Mouse (Mus musculus): ENCODE measurements at regions not wholly inside any gene's neighbourhood (a gene's known extent, or its start where the extent isn't known, plus 50 kb on each side); places are given as distances from the start of the nearest gene placed in this dataset.

GRCm38 (mm10) chr8:103188720-103189498 lies 403.5 kb upstream of the Cdh11 start:
- intact Hi-C loops (cut with DNase I), result no loop called here
- Histone ChIP-seq H3K36me3 (ENCODE audit: control insufficient read depth, insufficient read depth, low read length) (no peaks in the 10 kb centered on the region), H3K79me2 (replicated peaks; ENCODE audit: control insufficient read depth, insufficient read depth, low read length) (no peaks in the 10 kb centered on the region), H3K9ac (ENCODE audit: low read depth, low read length) (no peak overlapping the region), H3K27ac (no peak overlapping the region), H3K27me3 (ENCODE audit: control insufficient read depth, insufficient read depth, low read length) (no peaks in the 10 kb centered on the region), H3K4me1 (ENCODE audit: control insufficient read depth, insufficient read depth, low read length) (no peaks in the 10 kb centered on the region), H3K4me3 (no peak overlapping the region)
- DNase-seq, result no peak
- no peak for TF ChIP-seq CTCF (IDR thresholded peaks at IDR 0.05)
- TF ChIP-seq POLR2A (IDR thresholded peaks at IDR 0.05; ENCODE audit: insufficient read depth, low read depth, low read length), result no peak
- TF ChIP-seq EP300 (IDR thresholded peaks at IDR 0.05; ENCODE audit: insufficient read depth, low read depth, low read length), result no peak
- 58% methylated on average over 8 of the region's 8 CpGs for WGBS

- TF ChIP-seq POLR2A (IDR thresholded peaks at IDR 0.05; ENCODE audit: insufficient read depth, low read depth, low read length), result no peak
- no peak for TF ChIP-seq EP300 (IDR thresholded peaks at IDR 0.05; ENCODE audit: insufficient read depth, low read depth, low read length)
- Histone ChIP-seq H3K27me3 (ENCODE audit: control insufficient read depth, insufficient read depth, low read length) (no peaks in the 10 kb centered on the region), H3K36me3 (ENCODE audit: control insufficient read depth, insufficient read depth, low read length) (no peaks in the 10 kb centered on the region), H3K4me3 (no peak overlapping the region), H3K4me1 (ENCODE audit: control insufficient read depth, insufficient read depth, low read length) (no peaks in the 10 kb centered on the region), H3K79me2 (replicated peaks; ENCODE audit: control insufficient read depth, insufficient read depth, low read length) (no peaks in the 10 kb centered on the region), H3K9ac (ENCODE audit: low read depth, low read length) (no peak overlapping the region), H3K27ac (no peak overlapping the region)
- 50% methylated on average over 3 of the region's 3 CpGs for WGBS
- no peak for DNase-seq
- intact Hi-C loops (cut with DNase I), result no loop called here
Observed at GRCm38 (mm10) chr8:103198251-103198650, 412.8 kb upstream of the Cdh11 start.

DNA sequence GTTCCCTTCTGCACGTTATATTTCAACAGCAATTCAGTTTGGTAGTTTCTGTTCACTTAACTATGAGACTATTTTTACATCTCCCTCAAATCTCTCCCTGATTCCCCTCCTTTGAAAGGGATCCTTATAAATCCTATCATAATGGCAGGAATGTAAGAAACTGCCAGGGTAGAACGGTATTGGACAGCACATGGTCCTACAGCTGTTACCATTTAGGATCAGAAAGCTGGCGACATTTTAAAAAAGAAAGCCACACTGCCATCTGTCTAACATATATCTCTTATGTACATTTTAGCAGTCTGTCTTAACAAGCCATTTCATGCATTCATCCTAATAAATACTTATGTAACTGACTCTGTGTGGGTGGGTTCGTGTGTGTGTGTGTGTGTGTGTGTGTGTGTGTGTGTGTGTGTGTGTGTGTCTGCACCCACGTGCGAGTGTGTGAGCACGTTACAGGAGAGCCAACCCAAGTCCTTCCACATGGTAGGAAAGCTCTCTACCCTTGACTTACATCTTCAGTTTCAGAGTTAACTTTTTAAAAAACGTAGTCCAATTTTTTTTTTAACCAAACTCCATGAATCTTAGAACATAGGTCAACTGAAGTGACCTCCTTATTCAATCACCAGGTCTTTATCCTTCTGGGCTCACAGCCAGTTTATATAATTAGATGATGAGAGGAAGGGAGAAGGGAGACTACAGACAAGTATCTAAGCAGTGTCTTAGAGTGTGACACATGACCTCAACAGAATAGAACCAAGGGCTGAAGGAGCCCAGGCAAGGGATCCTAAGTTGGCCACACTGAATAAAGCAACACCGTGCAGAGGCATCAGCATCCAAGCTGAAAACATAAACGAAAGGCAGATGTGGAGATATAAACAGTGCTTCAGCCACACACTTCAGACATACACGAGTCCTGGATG lies 414.5 kb upstream of the Cdh11 start:
- TF ChIP-seq EP300 (IDR thresholded peaks at IDR 0.05; ENCODE audit: insufficient read depth, low read depth, low read length) (no peak), POLR2A (IDR thresholded peaks at IDR 0.05; ENCODE audit: insufficient read depth, low read depth, low read length) (no peak), CTCF (IDR thresholded peaks at IDR 0.05) (no peak)
- H3K4me3 ChIP-seq, result no peak overlapping the region
- H3K4me1 ChIP-seq (ENCODE audit: control insufficient read depth, insufficient read depth, low read length), result no peaks in the 10 kb centered on the region
- no peaks in the 10 kb centered on the region for H3K36me3 ChIP-seq (ENCODE audit: control insufficient read depth, insufficient read depth, low read length)
- WGBS, result 65% methylated on average over 11 of the region's 11 CpGs
- no peak overlapping the region for H3K27ac ChIP-seq
- DNase-seq, result no peak
- no peaks in the 10 kb centered on the region for H3K79me2 ChIP-seq (replicated peaks; ENCODE audit: control insufficient read depth, insufficient read depth, low read length)
- no peaks in the 10 kb centered on the region for H3K27me3 ChIP-seq (ENCODE audit: control insufficient read depth, insufficient read depth, low read length)
- intact Hi-C loops (cut with DNase I), result no loop called here
- H3K9ac ChIP-seq (ENCODE audit: low read depth, low read length), result no peak overlapping the region

DNA sequence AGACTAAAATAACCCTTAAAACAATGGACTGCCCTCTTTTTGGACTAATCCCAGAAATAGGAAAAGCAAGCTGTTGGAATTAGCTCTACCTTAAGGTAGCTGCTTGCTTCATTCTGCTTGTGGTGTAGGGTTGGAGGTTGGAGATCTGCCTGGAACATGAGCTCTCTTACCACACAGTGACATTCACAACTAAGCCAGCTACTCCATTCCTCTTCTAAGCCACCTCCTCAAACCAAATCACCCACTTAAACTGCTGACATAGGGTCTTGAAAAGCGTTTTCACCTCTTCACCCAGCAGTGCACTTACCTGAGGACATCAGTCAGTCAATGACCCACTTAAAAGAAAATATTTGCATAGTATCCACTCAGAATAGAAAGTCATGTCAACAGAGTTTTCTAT lies 418.3 kb upstream of the Cdh11 start:
- Histone ChIP-seq H3K79me2 (replicated peaks; ENCODE audit: control insufficient read depth, insufficient read depth, low read length) (no peaks in the 10 kb centered on the region), H3K27ac (no peak overlapping the region), H3K27me3 (ENCODE audit: control insufficient read depth, insufficient read depth, low read length) (no peaks in the 10 kb centered on the region), H3K36me3 (ENCODE audit: control insufficient read depth, insufficient read depth, low read length) (no peaks in the 10 kb centered on the region), H3K4me3 (no peak overlapping the region), H3K4me1 (ENCODE audit: control insufficient read depth, insufficient read depth, low read length) (no peaks in the 10 kb centered on the region), H3K9ac (ENCODE audit: low read depth, low read length) (no peak overlapping the region)
- no peak for DNase-seq
- TF ChIP-seq EP300 (IDR thresholded peaks at IDR 0.05; ENCODE audit: insufficient read depth, low read depth, low read length) (no peak), POLR2A (IDR thresholded peaks at IDR 0.05; ENCODE audit: insufficient read depth, low read depth, low read length) (no peak), CTCF (IDR thresholded peaks at IDR 0.05) (no peak)
- 43% methylated on average over 1 of the region's 1 CpGs for WGBS
- intact Hi-C loops (cut with DNase I), result no loop called here

DNA sequence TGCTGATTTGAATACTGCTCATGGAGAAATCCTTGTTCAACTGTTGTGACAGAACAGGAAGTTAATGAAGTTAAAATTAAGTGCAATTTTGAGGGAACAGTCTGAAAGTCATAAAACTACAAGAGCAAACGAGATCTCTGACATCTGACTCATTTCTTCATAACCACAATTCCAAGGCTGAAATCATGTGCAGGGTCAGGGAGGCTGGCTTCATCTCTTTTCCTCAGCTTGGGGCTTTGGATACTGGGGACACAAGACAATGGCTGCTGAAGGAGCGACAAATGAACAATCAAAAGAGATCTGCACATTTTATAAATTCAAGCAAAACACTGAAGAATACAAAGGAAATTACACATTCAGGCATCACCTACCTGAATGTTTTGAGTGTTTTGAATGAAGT lies 429.2 kb upstream of the Cdh11 start:
- H3K36me3 ChIP-seq (ENCODE audit: control insufficient read depth, insufficient read depth, low read length), result no peaks in the 10 kb centered on the region
- no peaks in the 10 kb centered on the region for H3K27me3 ChIP-seq (ENCODE audit: control insufficient read depth, insufficient read depth, low read length)
- no peak overlapping the region for H3K4me3 ChIP-seq
- intact Hi-C loops (cut with DNase I), result no loop called here
- H3K9ac ChIP-seq (ENCODE audit: low read depth, low read length), result no peak overlapping the region
- TF ChIP-seq CTCF (IDR thresholded peaks at IDR 0.05) (no peak), EP300 (IDR thresholded peaks at IDR 0.05; ENCODE audit: insufficient read depth, low read depth, low read length) (no peak), POLR2A (IDR thresholded peaks at IDR 0.05; ENCODE audit: insufficient read depth, low read depth, low read length) (no peak)
- H3K79me2 ChIP-seq (replicated peaks; ENCODE audit: control insufficient read depth, insufficient read depth, low read length), result no peaks in the 10 kb centered on the region
- no peak overlapping the region for H3K27ac ChIP-seq
- WGBS, result 72% methylated on average over 2 of the region's 2 CpGs
- no peaks in the 10 kb centered on the region for H3K4me1 ChIP-seq (ENCODE audit: control insufficient read depth, insufficient read depth, low read length)
- DNase-seq, result no peak

All from heart, adult 2 months (tissue).